Mouse (Mus musculus): ENCODE measurements at regions not wholly inside any gene's neighbourhood (a gene's known extent, or its start where the extent isn't known, plus 50 kb on each side); places are given as distances from the start of the nearest gene placed in this dataset.

GRCm38 (mm10) chr7:83433959-83434715 lies 150.6 kb upstream of the Tmc3 start:
- TF ChIP-seq CTCF (IDR thresholded peaks at IDR 0.05): no peak
- no peak for TF ChIP-seq EP300 (IDR thresholded peaks at IDR 0.05)
